Comparison of ENCODE assay signal across 16 mouse cellular contexts in the genomic region with DNA sequence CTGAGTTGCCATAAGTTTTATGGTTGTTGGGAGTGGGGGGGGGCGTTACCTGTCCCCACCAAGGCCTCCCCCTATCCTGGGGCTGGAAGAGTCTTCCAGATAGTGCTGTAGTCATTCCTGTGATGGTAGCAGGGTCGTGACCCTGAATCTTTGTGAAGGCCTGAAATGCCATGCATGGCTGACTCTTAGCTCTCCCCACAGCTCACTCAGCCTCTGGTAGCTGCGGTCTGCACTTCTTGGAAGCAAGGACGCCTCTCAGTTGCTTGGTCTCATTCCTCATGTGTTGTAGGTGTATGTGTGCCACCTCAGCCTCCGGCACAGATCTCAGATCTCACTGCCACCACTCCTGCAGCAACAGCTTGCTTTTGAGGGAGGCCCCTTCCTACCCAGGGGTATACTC. TPM values are rescaled to one million over a fixed set of nuclear protein-coding genes. Genes with fewer than 3 reads are reported as not detected.
"Had no signal": no experiment of that assay in that cellular context is flagged by ENCODE, and none has a peak within 500 bp of the region (broad histone marks: within the 10 kb centered on the region; RNA-seq: fewer than 3 reads in every experiment).

No protein-coding gene starts in this region.

- DNase-seq: liver, postnatal 0 days; lung, adult 2 months; lung, postnatal 14 days; lung, postnatal 36 days; right cerebral cortex, postnatal 14 days; thymus, adult 2 months; thymus, postnatal 25 days; thymus, postnatal 4 days had no signal

- H3K4me1 ChIP-seq: megakaryocyte, embryonic 14.5 days; stomach, embryonic 15.5 days had no signal

- H3K27ac ChIP-seq: lung, embryonic 15.5 days; macrophage; midbrain, embryonic 13.5 days; neural tube, embryonic 12.5 days; stomach, embryonic 15.5 days; stomach, postnatal 0 days had no signal

- H3K4me3 ChIP-seq: lung, embryonic 15.5 days; megakaryocyte, embryonic 14.5 days; midbrain, embryonic 13.5 days; neural tube, embryonic 12.5 days; stomach, embryonic 15.5 days had no signal

- H3K9me3 ChIP-seq: lung, embryonic 15.5 days; midbrain, embryonic 13.5 days; neural tube, embryonic 12.5 days; stomach, embryonic 15.5 days had no signal

- ATAC-seq: lung, postnatal 0 days; midbrain, embryonic 13.5 days had no signal

- H3K4me2 ChIP-seq: lung, embryonic 15.5 days; midbrain, embryonic 13.5 days; neural tube, embryonic 12.5 days; stomach, embryonic 15.5 days had no signal

- H3K9ac ChIP-seq: liver, postnatal 0 days; lung, embryonic 15.5 days; midbrain, embryonic 13.5 days; neural tube, embryonic 12.5 days; stomach, embryonic 15.5 days had no signal

- H3K36me3 ChIP-seq: lung, embryonic 15.5 days; midbrain, embryonic 13.5 days; neural tube, embryonic 12.5 days; stomach, embryonic 15.5 days had no signal

RNA-seq across cellular contexts. Expression of a gene that starts 27.7 kb away (rescaled TPM):
- polyA plus RNA-seq: macrophage had no signal
